Mouse (Mus musculus): ENCODE measurements around the gene Dnah12. TPM values are rescaled to one million over a fixed set of nuclear protein-coding genes. Genes with fewer than 3 reads are reported as not detected.

Gene Dnah12
- polyA plus RNA-seq (2012; fragmentation: generic; extraction: Trizol), result not detected

- H3K4me2 ChIP-seq (ENCODE audit: low read depth), result no peak within 1 kb of the TSS
- H3K79me2 ChIP-seq (ENCODE audit: control insufficient read depth, insufficient read depth), result no peaks in the 10 kb centered on the region
- no peak within 1 kb of the TSS for H3ac ChIP-seq (ENCODE audit: control insufficient read depth, insufficient read length)
- no peak for TF ChIP-seq USF1 (IDR thresholded peaks at IDR 0.05; ENCODE audit: low read depth)
- TF ChIP-seq POLR2A (IDR thresholded peaks at IDR 0.05; ENCODE audit: insufficient read length, low read depth), result no peak
- TF ChIP-seq TCF3 (IDR thresholded peaks at IDR 0.05; ENCODE audit: insufficient read length, low read depth), result no peak
- no peak for TF ChIP-seq TCF12 (IDR thresholded peaks at IDR 0.05; ENCODE audit: insufficient read depth, poor library complexity, severe bottlenecking)
- TF ChIP-seq CEBPB (IDR thresholded peaks at IDR 0.05; ENCODE audit: insufficient read depth, poor library complexity, severe bottlenecking), result no peak
- no peak for TF ChIP-seq REST (IDR thresholded peaks at IDR 0.05; ENCODE audit: insufficient read depth, insufficient read length)
- TF ChIP-seq SRF (IDR thresholded peaks at IDR 0.05; ENCODE audit: control insufficient read depth, insufficient read length, low read depth), result no peak
- no peak for TF ChIP-seq POLR2AphosphoS2 (IDR thresholded peaks at IDR 0.05; ENCODE audit: insufficient read length, low read depth)
- TF ChIP-seq MYOG (IDR thresholded peaks at IDR 0.05; ENCODE audit: control insufficient read depth in 1 of 3, insufficient read depth in 1 of 3, insufficient read length in 2 of 3, low read depth in 2 of 3), result no peak
- TF ChIP-seq MAX (IDR thresholded peaks at IDR 0.05; ENCODE audit: low read depth), result no peak
- no peak for TF ChIP-seq MYOD1 (IDR thresholded peaks at IDR 0.05; ENCODE audit: control insufficient read depth in 1 of 3, insufficient read length in 2 of 3, low read depth in 2 of 3)
- TF ChIP-seq E2F4 (IDR thresholded peaks at IDR 0.05; ENCODE audit: insufficient read depth), result no peak
- H3K27me3 ChIP-seq (ENCODE audit: control insufficient read depth, insufficient read depth, insufficient read length), result no peaks in the 10 kb centered on the region
- H3K36me3 ChIP-seq (ENCODE audit: control insufficient read depth, insufficient read depth), result no peaks in the 10 kb centered on the region
- H3K4me3 ChIP-seq, result no peak within 1 kb of the TSS
Observed at GRCm38 (mm10) chr14:26692974-26693373, at the start of gene Dnah12. TSS of gene Dnah12 (plus strand) at chr14:26693274.

DNA sequence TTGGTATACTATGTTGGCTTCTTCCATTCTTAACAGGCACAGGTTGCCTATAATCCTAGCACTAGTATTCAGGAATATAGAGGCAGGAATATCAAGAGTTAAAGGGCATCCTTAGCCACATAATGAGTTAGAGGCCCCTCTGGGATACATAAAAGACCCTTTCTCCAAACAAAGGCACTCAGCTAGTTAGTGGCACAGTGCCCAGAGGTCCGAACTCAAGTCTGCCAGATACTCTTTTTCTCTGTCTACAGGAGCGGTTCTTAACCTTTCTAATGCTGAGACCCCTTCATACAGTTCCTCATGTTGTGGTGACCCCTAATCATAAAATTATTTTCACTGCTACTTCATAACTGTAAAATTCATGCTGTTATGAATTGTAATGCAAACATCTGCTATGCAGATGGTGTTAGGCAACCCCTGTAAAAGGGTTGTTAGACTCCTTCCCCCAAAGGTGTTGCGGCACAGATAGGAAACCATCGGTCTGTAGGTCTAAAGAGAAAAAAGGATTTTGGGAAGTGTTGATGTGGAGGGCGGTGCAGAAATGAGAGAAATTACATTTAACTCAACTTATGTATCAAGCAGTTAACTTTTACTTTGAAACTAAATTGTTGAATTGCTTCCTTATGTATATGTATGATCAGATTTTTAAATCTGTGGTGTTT is 47.0 kb upstream of the Dnah12 start:
- peaks cover 95% of the 10 kb centered on the region for H3K79me2 ChIP-seq (ENCODE audit: control insufficient read depth, insufficient read depth)
- H3K27me3 ChIP-seq (ENCODE audit: control insufficient read depth, insufficient read depth, insufficient read length), result no peaks in the 10 kb centered on the region
- H3K36me3 ChIP-seq (ENCODE audit: control insufficient read depth, insufficient read depth), result peaks cover 17% of the 10 kb centered on the region
- no peak for TF ChIP-seq REST (IDR thresholded peaks at IDR 0.05; ENCODE audit: insufficient read depth, insufficient read length)
- TF ChIP-seq POLR2AphosphoS2 (IDR thresholded peaks at IDR 0.05; ENCODE audit: insufficient read length, low read depth), result no peak
- no peak for TF ChIP-seq E2F4 (IDR thresholded peaks at IDR 0.05; ENCODE audit: insufficient read depth)
- H3K4me2 ChIP-seq (ENCODE audit: low read depth), result no peak overlapping the region
- H3ac ChIP-seq (ENCODE audit: control insufficient read depth, insufficient read length), result no peak overlapping the region
- H3K4me3 ChIP-seq, result no peak overlapping the region

GRCm38 (mm10) chr14:26647811-26648210 is 45.3 kb upstream of the Dnah12 start:
- Histone ChIP-seq H3ac (ENCODE audit: control insufficient read depth, insufficient read length) (no peak overlapping the region), H3K4me3 (no peak overlapping the region), H3K27me3 (ENCODE audit: control insufficient read depth, insufficient read depth, insufficient read length) (no peaks in the 10 kb centered on the region), H3K36me3 (ENCODE audit: control insufficient read depth, insufficient read depth) (peaks cover 23% of the 10 kb centered on the region), H3K4me2 (ENCODE audit: low read depth) (no peak overlapping the region), H3K79me2 (ENCODE audit: control insufficient read depth, insufficient read depth) (peaks cover 80% of the 10 kb centered on the region)
- no peak for TF ChIP-seq MYOG (IDR thresholded peaks at IDR 0.05; ENCODE audit: control insufficient read depth in 1 of 3, insufficient read depth in 1 of 3, insufficient read length in 2 of 3, low read depth in 2 of 3)
- no peak for TF ChIP-seq CEBPB (IDR thresholded peaks at IDR 0.05; ENCODE audit: insufficient read depth, poor library complexity, severe bottlenecking)
- TF ChIP-seq POLR2AphosphoS2 (IDR thresholded peaks at IDR 0.05; ENCODE audit: insufficient read length, low read depth), result no peak
- TF ChIP-seq MYOD1 (IDR thresholded peaks at IDR 0.05; ENCODE audit: control insufficient read depth in 1 of 3, insufficient read length in 2 of 3, low read depth in 2 of 3), result no peak
- TF ChIP-seq E2F4 (IDR thresholded peaks at IDR 0.05; ENCODE audit: insufficient read depth), result no peak

DNA sequence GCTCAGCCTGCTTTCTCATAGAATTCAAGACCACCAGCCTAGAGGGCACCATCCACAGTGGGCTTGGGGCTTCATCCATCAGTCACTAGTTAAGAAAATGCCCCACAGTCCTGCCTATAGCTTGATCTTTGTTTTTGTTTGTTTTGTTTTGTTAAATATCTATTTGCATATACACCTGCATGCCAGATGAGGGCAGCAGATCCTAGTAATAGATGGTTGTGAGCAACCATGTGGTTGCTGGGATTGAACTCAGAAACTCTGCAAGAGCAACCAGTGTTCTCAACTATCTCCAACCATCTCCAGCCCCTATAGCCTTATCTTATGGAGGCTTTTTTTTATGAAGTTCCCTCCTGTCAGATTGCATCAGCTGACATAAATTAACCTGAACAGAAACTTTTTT is 41.2 kb upstream of the Dnah12 start:
- TF ChIP-seq MYOG (IDR thresholded peaks at IDR 0.05; ENCODE audit: control insufficient read depth in 1 of 3, insufficient read depth in 1 of 3, insufficient read length in 2 of 3, low read depth in 2 of 3) (no peak), MAX (IDR thresholded peaks at IDR 0.05; ENCODE audit: low read depth) (no peak), REST (IDR thresholded peaks at IDR 0.05; ENCODE audit: insufficient read depth, insufficient read length) (no peak)
- no peak overlapping the region for H3K4me2 ChIP-seq (ENCODE audit: low read depth)
- no peak overlapping the region for H3K4me3 ChIP-seq
- peaks cover 55% of the 10 kb centered on the region for H3K36me3 ChIP-seq (ENCODE audit: control insufficient read depth, insufficient read depth)
- H3ac ChIP-seq (ENCODE audit: control insufficient read depth, insufficient read length), result no peak overlapping the region
- H3K79me2 ChIP-seq (ENCODE audit: control insufficient read depth, insufficient read depth), result peaks cover 39% of the 10 kb centered on the region
- H3K27me3 ChIP-seq (ENCODE audit: control insufficient read depth, insufficient read depth, insufficient read length), result no peaks in the 10 kb centered on the region

GRCm38 (mm10) chr14:26658178-26658577 is 34.9 kb upstream of the Dnah12 start:
- no peaks in the 10 kb centered on the region for H3K27me3 ChIP-seq (ENCODE audit: control insufficient read depth, insufficient read depth, insufficient read length)
- no peak for TF ChIP-seq TCF3 (IDR thresholded peaks at IDR 0.05; ENCODE audit: insufficient read length, low read depth)
- TF ChIP-seq MYOG (IDR thresholded peaks at IDR 0.05; ENCODE audit: control insufficient read depth in 1 of 3, insufficient read depth in 1 of 3, insufficient read length in 2 of 3, low read depth in 2 of 3), result no peak
- no peak for TF ChIP-seq SRF (IDR thresholded peaks at IDR 0.05; ENCODE audit: control insufficient read depth, insufficient read length, low read depth)
- TF ChIP-seq REST (IDR thresholded peaks at IDR 0.05; ENCODE audit: insufficient read depth, insufficient read length), result no peak
- TF ChIP-seq E2F4 (IDR thresholded peaks at IDR 0.05; ENCODE audit: insufficient read depth), result no peak
- no peak for TF ChIP-seq MYOD1 (IDR thresholded peaks at IDR 0.05; ENCODE audit: control insufficient read depth in 1 of 3, insufficient read length in 2 of 3, low read depth in 2 of 3)
- TF ChIP-seq POLR2AphosphoS2 (IDR thresholded peaks at IDR 0.05; ENCODE audit: insufficient read length, low read depth), result no peak
- no peak for TF ChIP-seq TCF12 (IDR thresholded peaks at IDR 0.05; ENCODE audit: insufficient read depth, poor library complexity, severe bottlenecking)
- peaks cover 38% of the 10 kb centered on the region for H3K36me3 ChIP-seq (ENCODE audit: control insufficient read depth, insufficient read depth)
- H3K79me2 ChIP-seq (ENCODE audit: control insufficient read depth, insufficient read depth), result no peaks in the 10 kb centered on the region
- no peak overlapping the region for H3ac ChIP-seq (ENCODE audit: control insufficient read depth, insufficient read length)
- H3K4me3 ChIP-seq, result no peak overlapping the region
- H3K4me2 ChIP-seq (ENCODE audit: low read depth), result no peak overlapping the region

Data from myocyte (in vitro differentiated cells).